Mouse (Mus musculus): Measurements from ENCODE around the gene Arhgef2. TPM values are rescaled to one million over a fixed set of nuclear protein-coding genes. Genes with fewer than 3 reads are reported as not detected.
"Not testable (repeated sequence)": the region's sequence is repeated elsewhere in the genome, so short reads cannot be mapped to it uniquely, and the experiment has no call there.

Arhgef2 gene
- 99.0 and 117 TPM in 2 replicates for polyA plus RNA-seq (2014; fragmentation: Nextera tagmentation; extraction: Ambion mirVana)

GRCm38 (mm10) chr3:88605666-88606065 lies at the start of gene Arhgef2:
Gene Arhgef2 (plus strand): TSS chr3:88605966.
- not testable (repeated sequence) for ATAC-seq (ENCODE audit: low FRiP score)
- 95% methylated on average over 2 of the region's 2 CpGs for WGBS

GRCm38 (mm10) chr3:88556616-88557015 lies 49.1 kb upstream of the Arhgef2 start:
- Histone ChIP-seq H3K4me2 (no peak overlapping the region), H3K27ac (ENCODE audit: low read depth, low read length) (no peak overlapping the region), H3K4me3 (ENCODE audit: low read depth, low read length) (no peak overlapping the region), H3K9me3 (ENCODE audit: control insufficient read depth, low read length) (no peaks in the 10 kb centered on the region), H3K27me3 (ENCODE audit: control insufficient read depth, insufficient read depth, low read length) (no peaks in the 10 kb centered on the region), H3K4me1 (ENCODE audit: control insufficient read depth, insufficient read depth, low read length) (peaks cover 13% of the 10 kb centered on the region), H3K9ac (ENCODE audit: low read length) (no peak overlapping the region), H3K36me3 (ENCODE audit: control insufficient read depth, insufficient read depth, low read length) (peaks cover 31% of the 10 kb centered on the region)
- peak; percentile 39 for DNase-seq (ENCODE audit: low spot score, missing footprints)
- 96% methylated on average over 8 of the region's 8 CpGs for WGBS
- ATAC-seq (ENCODE audit: low FRiP score), result no peak

More at GRCm38 (mm10) chr3:88605666-88606065, at the start of gene Arhgef2:
- H3K4me3 ChIP-seq (ENCODE audit: low read depth, low read length); DNase-seq (ENCODE audit: low spot score, missing footprints); H3K9me3 ChIP-seq (ENCODE audit: control insufficient read depth, low read length); H3K27me3 ChIP-seq (ENCODE audit: control insufficient read depth, insufficient read depth, low read length); H3K4me1 ChIP-seq (ENCODE audit: control insufficient read depth, insufficient read depth, low read length); H3K27ac ChIP-seq (ENCODE audit: low read depth, low read length); H3K4me2 ChIP-seq; H3K36me3 ChIP-seq (ENCODE audit: control insufficient read depth, insufficient read depth, low read length); H3K9ac ChIP-seq (ENCODE audit: low read length): not testable (repeated sequence)

DNA sequence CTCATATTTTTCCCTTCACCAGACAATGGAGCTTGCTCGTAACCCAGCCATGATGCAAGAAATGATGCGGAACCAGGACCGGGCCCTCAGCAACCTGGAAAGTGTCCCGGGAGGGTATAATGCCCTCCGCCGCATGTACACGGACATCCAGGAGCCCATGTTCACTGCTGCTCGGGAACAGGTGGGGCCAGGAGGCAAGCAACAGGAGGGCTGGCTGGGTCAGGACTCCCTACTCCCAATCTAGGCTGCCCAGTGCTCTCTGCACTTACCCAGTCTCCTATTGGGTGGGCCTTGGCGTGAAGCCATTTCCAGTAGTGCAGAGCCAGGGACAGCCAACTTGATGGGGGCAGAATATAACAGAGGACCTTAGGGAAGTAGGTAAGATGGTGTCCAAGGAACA lies 46.2 kb upstream of the Arhgef2 start:
- no peak overlapping the region for H3K4me2 ChIP-seq
- DNase-seq (ENCODE audit: low spot score, missing footprints) (no peak), ATAC-seq (ENCODE audit: low FRiP score) (no peak)
- no peak overlapping the region for H3K27ac ChIP-seq (ENCODE audit: low read depth, low read length)
- H3K36me3 ChIP-seq (ENCODE audit: control insufficient read depth, insufficient read depth, low read length), result peaks cover 44% of the 10 kb centered on the region
- no peak overlapping the region for H3K9ac ChIP-seq (ENCODE audit: low read length)
- 96% methylated on average over 9 of the region's 9 CpGs for WGBS
- no peaks in the 10 kb centered on the region for H3K27me3 ChIP-seq (ENCODE audit: control insufficient read depth, insufficient read depth, low read length)
- H3K4me1 ChIP-seq (ENCODE audit: control insufficient read depth, insufficient read depth, low read length), result peaks cover 4% of the 10 kb centered on the region
- H3K9me3 ChIP-seq (ENCODE audit: control insufficient read depth, low read length), result no peaks in the 10 kb centered on the region
- no peak overlapping the region for H3K4me3 ChIP-seq (ENCODE audit: low read depth, low read length)

GRCm38 (mm10) chr3:88561989-88562388 lies 43.8 kb upstream of the Arhgef2 start:
- peaks cover 52% of the 10 kb centered on the region for H3K36me3 ChIP-seq (ENCODE audit: control insufficient read depth, insufficient read depth, low read length)
- WGBS, result 75% methylated on average over 4 of the region's 4 CpGs
- DNase-seq (ENCODE audit: low spot score, missing footprints) (no peak), ATAC-seq (ENCODE audit: low FRiP score) (peak; percentile 54; the same call in 1 of the 2 replicates)
- H3K9me3 ChIP-seq (ENCODE audit: control insufficient read depth, low read length), result no peaks in the 10 kb centered on the region
- no peaks in the 10 kb centered on the region for H3K27me3 ChIP-seq (ENCODE audit: control insufficient read depth, insufficient read depth, low read length)
- H3K27ac ChIP-seq (ENCODE audit: low read depth, low read length), result no peak overlapping the region
- H3K4me3 ChIP-seq (ENCODE audit: low read depth, low read length), result no peak overlapping the region
- no peaks in the 10 kb centered on the region; the same call in 1 of the 2 replicates for H3K4me1 ChIP-seq (ENCODE audit: control insufficient read depth, insufficient read depth, low read length)
- H3K9ac ChIP-seq (ENCODE audit: low read length), result no peak overlapping the region
- H3K4me2 ChIP-seq, result no peak overlapping the region

GRCm38 (mm10) chr3:88563442-88563841 lies 42.3 kb upstream of the Arhgef2 start:
- ATAC-seq (ENCODE audit: low FRiP score), result no peak

DNA sequence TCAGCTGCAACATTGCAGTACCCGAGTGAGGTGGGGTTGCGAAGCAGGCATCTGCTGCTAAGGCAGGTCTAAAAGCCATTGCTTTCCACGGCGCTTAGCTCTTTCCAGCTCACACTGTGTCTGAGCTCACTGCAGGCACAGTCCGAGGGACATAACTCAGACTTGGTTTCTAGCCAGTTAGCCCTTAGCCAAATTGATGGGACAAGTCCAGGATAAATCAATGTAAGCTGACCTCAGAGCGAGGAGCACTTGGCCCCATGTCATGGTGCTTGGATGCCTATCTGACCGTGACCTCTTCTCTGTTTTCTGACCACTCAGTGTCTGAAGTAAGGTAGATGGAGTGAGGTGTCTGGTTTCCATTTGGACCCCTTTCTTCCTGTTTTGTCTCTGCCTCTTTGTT lies 41.8 kb upstream of the Arhgef2 start:
- Histone ChIP-seq H3K4me3 (ENCODE audit: low read depth, low read length) (no peak overlapping the region), H3K9me3 (ENCODE audit: control insufficient read depth, low read length) (no peaks in the 10 kb centered on the region), H3K27me3 (ENCODE audit: control insufficient read depth, insufficient read depth, low read length) (no peaks in the 10 kb centered on the region), H3K9ac (ENCODE audit: low read length) (no peak overlapping the region), H3K27ac (ENCODE audit: low read depth, low read length) (no peak overlapping the region), H3K4me1 (ENCODE audit: control insufficient read depth, insufficient read depth, low read length) (no peaks in the 10 kb centered on the region; the same call in 1 of the 2 replicates), H3K36me3 (ENCODE audit: control insufficient read depth, insufficient read depth, low read length) (peaks cover 60% of the 10 kb centered on the region), H3K4me2 (no peak overlapping the region)
- ATAC-seq (ENCODE audit: low FRiP score) (no peak), DNase-seq (ENCODE audit: low spot score, missing footprints) (no peak)
- 88% methylated on average over 7 of the region's 7 CpGs for WGBS

More at GRCm38 (mm10) chr3:88563442-88563841, 42.3 kb upstream of the Arhgef2 start:
- WGBS, result 64% methylated on average over 4 of the region's 4 CpGs
- Histone ChIP-seq H3K4me2 (no peak overlapping the region), H3K9me3 (ENCODE audit: control insufficient read depth, low read length) (no peaks in the 10 kb centered on the region), H3K9ac (ENCODE audit: low read length) (no peak overlapping the region), H3K27me3 (ENCODE audit: control insufficient read depth, insufficient read depth, low read length) (no peaks in the 10 kb centered on the region), H3K27ac (ENCODE audit: low read depth, low read length) (no peak overlapping the region), H3K4me1 (ENCODE audit: control insufficient read depth, insufficient read depth, low read length) (no peaks in the 10 kb centered on the region; the same call in 1 of the 2 replicates), H3K36me3 (ENCODE audit: control insufficient read depth, insufficient read depth, low read length) (peaks cover 56% of the 10 kb centered on the region), H3K4me3 (ENCODE audit: low read depth, low read length) (no peak overlapping the region)
- no peak for DNase-seq (ENCODE audit: low spot score, missing footprints)

- H3K9ac ChIP-seq (ENCODE audit: low read length), result no peak overlapping the region
- H3K36me3 ChIP-seq (ENCODE audit: control insufficient read depth, insufficient read depth, low read length), result peaks cover 59% of the 10 kb centered on the region
These were observed 39.6 kb upstream of the Arhgef2 start for GRCm38 (mm10) chr3:88566116-88566515.

DNA sequence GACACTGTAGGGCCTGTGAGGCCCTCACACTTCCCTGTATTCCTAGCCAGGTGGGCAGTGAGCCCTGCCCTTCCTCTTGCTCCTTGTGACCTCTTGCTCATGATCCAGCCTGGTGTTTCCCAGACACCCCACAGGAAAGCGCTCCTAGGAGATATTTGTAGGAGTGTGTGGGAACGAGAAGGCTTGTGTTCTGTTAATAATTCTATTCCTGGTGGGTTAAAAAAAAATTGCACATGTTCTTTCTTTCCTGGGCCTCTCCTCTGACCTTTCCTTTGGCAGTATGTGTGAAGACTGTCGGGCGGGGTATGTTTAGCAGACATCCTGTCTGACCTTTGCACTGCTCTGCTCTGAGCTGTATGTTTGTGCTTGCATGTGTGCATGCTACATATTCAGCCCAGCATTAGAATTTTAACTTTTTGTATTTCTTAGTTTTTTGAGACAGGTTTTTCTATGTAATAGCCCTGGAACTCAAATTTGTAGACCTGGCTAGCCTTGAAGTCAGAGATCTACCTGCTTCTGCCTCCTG lies 39.2 kb upstream of the Arhgef2 start:
- Histone ChIP-seq H3K4me3 (ENCODE audit: low read depth, low read length) (no peak overlapping the region), H3K36me3 (ENCODE audit: control insufficient read depth, insufficient read depth, low read length) (peaks cover 58% of the 10 kb centered on the region), H3K9ac (ENCODE audit: low read length) (no peak overlapping the region), H3K4me1 (ENCODE audit: control insufficient read depth, insufficient read depth, low read length) (no peaks in the 10 kb centered on the region; the same call in 1 of the 2 replicates), H3K9me3 (ENCODE audit: control insufficient read depth, low read length) (no peaks in the 10 kb centered on the region), H3K4me2 (no peak overlapping the region), H3K27me3 (ENCODE audit: control insufficient read depth, insufficient read depth, low read length) (no peaks in the 10 kb centered on the region), H3K27ac (ENCODE audit: low read depth, low read length) (no peak overlapping the region)
- WGBS, result 92% methylated on average over 4 of the region's 4 CpGs
- ATAC-seq (ENCODE audit: low FRiP score) (no peak), DNase-seq (ENCODE audit: low spot score, missing footprints) (no peak)

More at GRCm38 (mm10) chr3:88566116-88566515, 39.6 kb upstream of the Arhgef2 start:
- no peak overlapping the region for H3K4me2 ChIP-seq
- H3K4me1 ChIP-seq (ENCODE audit: control insufficient read depth, insufficient read depth, low read length), result no peaks in the 10 kb centered on the region; the same call in 1 of the 2 replicates
- no peaks in the 10 kb centered on the region for H3K27me3 ChIP-seq (ENCODE audit: control insufficient read depth, insufficient read depth, low read length)
- no peak for DNase-seq (ENCODE audit: low spot score, missing footprints)
- no peaks in the 10 kb centered on the region for H3K9me3 ChIP-seq (ENCODE audit: control insufficient read depth, low read length)
- H3K4me3 ChIP-seq (ENCODE audit: low read depth, low read length), result no peak overlapping the region
- ATAC-seq (ENCODE audit: low FRiP score), result no peak
- 91% methylated on average over 3 of the region's 3 CpGs for WGBS
- no peak overlapping the region for H3K27ac ChIP-seq (ENCODE audit: low read depth, low read length)

DNA sequence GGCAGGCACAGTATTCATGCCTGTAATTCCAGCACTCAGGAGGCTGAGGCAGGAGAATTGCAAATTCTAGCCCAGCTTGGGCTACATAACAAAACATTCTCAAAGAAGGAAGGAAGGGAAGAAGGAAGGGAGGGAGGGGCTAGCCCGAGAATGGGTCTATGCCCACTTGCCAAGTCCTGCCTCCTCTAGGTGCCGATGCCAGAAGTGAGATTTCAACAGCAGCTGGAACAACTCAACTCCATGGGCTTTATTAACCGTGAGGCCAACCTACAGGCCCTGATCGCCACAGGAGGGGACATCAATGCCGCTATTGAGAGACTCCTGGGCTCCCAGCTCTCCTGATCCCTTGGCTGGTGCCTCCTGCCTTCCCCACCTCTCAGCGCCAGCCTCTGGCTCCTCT lies 37.9 kb upstream of the Arhgef2 start:
- Histone ChIP-seq H3K27me3 (ENCODE audit: control insufficient read depth, insufficient read depth, low read length) (no peaks in the 10 kb centered on the region), H3K4me2 (no peak overlapping the region), H3K27ac (ENCODE audit: low read depth, low read length) (no peak overlapping the region), H3K4me1 (ENCODE audit: control insufficient read depth, insufficient read depth, low read length) (no peaks in the 10 kb centered on the region; the same call in 1 of the 2 replicates), H3K36me3 (ENCODE audit: control insufficient read depth, insufficient read depth, low read length) (peaks cover 55% of the 10 kb centered on the region), H3K9me3 (ENCODE audit: control insufficient read depth, low read length) (no peaks in the 10 kb centered on the region), H3K9ac (ENCODE audit: low read length) (no peak overlapping the region), H3K4me3 (ENCODE audit: low read depth, low read length) (no peak overlapping the region)
- DNase-seq (ENCODE audit: low spot score, missing footprints) (no peak), ATAC-seq (ENCODE audit: low FRiP score) (no peak)
- 95% methylated on average over 6 of the region's 6 CpGs for WGBS
